Mouse (Mus musculus): ENCODE results near the gene C1rb. TPM values are rescaled to one million over a fixed set of nuclear protein-coding genes. Genes with fewer than 3 reads are reported as not detected.
"Not testable (repeated sequence)": the region's sequence is repeated elsewhere in the genome, so short reads cannot be mapped to it uniquely, and the experiment has no call there.

Gene C1rb
- total and polyA plus RNA-seq, 2 experiments from 2014 or later = not detected

- TF ChIP-seq CTCF (IDR thresholded peaks at IDR 0.05; ENCODE audit: low read depth) = no peak
- ATAC-seq (no peak), DNase-seq (no peak)
- Histone ChIP-seq H3K4me3 (ENCODE audit: low read depth, low read length) (no peak overlapping the region), H3K4me1 (ENCODE audit: insufficient read depth) (no peaks in the 10 kb centered on the region), H3K27ac (ENCODE audit: low read depth, low read length) (no peak overlapping the region), H3K9me3 (ENCODE audit: low read length) (no peaks in the 10 kb centered on the region), H3K9ac (no peak overlapping the region), H3K36me3 (ENCODE audit: insufficient read depth) (no peaks in the 10 kb centered on the region), H3K27me3 (ENCODE audit: insufficient read depth, low read length) (no peaks in the 10 kb centered on the region), H3K4me2 (ENCODE audit: low read depth) (no peak overlapping the region)
- 96% methylated on average over 4 of the region's 4 CpGs for WGBS
Observed at GRCm38 (mm10) chr6:124602031-124602430, 31.9 kb downstream of the C1rb start.

DNA sequence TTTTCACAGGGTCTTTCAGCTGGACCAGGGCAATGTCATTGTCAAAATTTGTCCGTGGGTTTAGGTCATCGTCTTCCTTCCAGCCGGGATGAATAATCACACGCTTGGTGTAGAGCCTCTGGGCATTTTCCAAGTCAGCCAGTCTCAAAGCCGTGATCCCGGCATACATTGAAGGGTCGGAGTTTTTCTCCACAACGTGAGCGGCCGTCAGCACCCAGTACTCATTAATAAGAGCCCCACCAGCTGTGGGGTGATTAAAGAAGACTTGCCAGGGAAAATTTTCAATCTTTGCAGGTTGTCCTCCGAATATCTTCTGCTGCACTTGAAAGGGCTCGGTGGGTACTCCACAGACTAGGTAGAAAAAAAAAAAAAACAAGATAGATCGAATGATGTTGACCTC, 55.5 kb downstream of the C1rb start:
- 91% methylated on average over 13 of the region's 13 CpGs for WGBS
- no peaks in the 10 kb centered on the region for H3K4me1 ChIP-seq (ENCODE audit: insufficient read depth)
- no peak overlapping the region for H3K27ac ChIP-seq (ENCODE audit: low read depth, low read length)
- H3K4me3 ChIP-seq (ENCODE audit: low read depth, low read length) = no peak overlapping the region
- no peak overlapping the region for H3K4me2 ChIP-seq (ENCODE audit: low read depth)
- TF ChIP-seq CTCF (IDR thresholded peaks at IDR 0.05; ENCODE audit: low read depth) = no peak
- no peak for ATAC-seq
- H3K27me3 ChIP-seq (ENCODE audit: insufficient read depth, low read length) = no peaks in the 10 kb centered on the region
- no peaks in the 10 kb centered on the region for H3K9me3 ChIP-seq (ENCODE audit: low read length)
- no peaks in the 10 kb centered on the region for H3K36me3 ChIP-seq (ENCODE audit: insufficient read depth)
- no peak overlapping the region for H3K9ac ChIP-seq
- DNase-seq = no peak

GRCm38 (mm10) chr6:124626184-124626583, 56.1 kb downstream of the C1rb start:
- not testable (repeated sequence) for H3K4me2 ChIP-seq (ENCODE audit: low read depth); ATAC-seq; H3K4me3 ChIP-seq (ENCODE audit: low read depth, low read length); H3K27ac ChIP-seq (ENCODE audit: low read depth, low read length); H3K27me3 ChIP-seq (ENCODE audit: insufficient read depth, low read length); DNase-seq; H3K9ac ChIP-seq; H3K36me3 ChIP-seq (ENCODE audit: insufficient read depth); H3K9me3 ChIP-seq (ENCODE audit: low read length); H3K4me1 ChIP-seq (ENCODE audit: insufficient read depth)
- 47% methylated on average over 1 of the region's 1 CpGs for WGBS

DNA sequence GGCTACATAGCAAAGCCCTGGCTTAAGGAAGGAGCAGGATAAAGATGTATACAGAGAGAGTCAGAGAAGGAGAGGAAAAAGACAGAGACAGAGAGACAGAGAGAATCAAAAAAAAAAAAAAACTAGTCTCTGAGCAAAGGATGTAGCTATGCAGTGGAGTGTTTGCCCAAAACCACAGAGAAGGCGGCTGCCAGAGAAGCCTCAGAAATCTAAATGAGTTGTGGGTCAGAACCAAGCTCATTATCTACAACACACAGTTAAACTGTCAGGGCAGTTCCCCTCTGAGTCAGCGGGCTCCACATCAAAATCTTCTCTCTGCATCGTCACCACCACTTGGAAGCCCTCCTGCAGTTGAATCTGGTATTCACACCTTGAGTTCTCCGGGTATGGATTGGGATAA, 60.7 kb downstream of the C1rb start:
- H3K9ac ChIP-seq = no peak overlapping the region
- no peaks in the 10 kb centered on the region for H3K9me3 ChIP-seq (ENCODE audit: low read length)
- no peak overlapping the region for H3K4me3 ChIP-seq (ENCODE audit: low read depth, low read length)
- no peak overlapping the region for H3K4me2 ChIP-seq (ENCODE audit: low read depth)
- DNase-seq (no peak), ATAC-seq (no peak)
- no peaks in the 10 kb centered on the region for H3K4me1 ChIP-seq (ENCODE audit: insufficient read depth)
- WGBS = 85% methylated on average over 4 of the region's 4 CpGs
- TF ChIP-seq CTCF (IDR thresholded peaks at IDR 0.05; ENCODE audit: low read depth) = no peak
- no peaks in the 10 kb centered on the region for H3K36me3 ChIP-seq (ENCODE audit: insufficient read depth)
- no peak overlapping the region for H3K27ac ChIP-seq (ENCODE audit: low read depth, low read length)
- no peaks in the 10 kb centered on the region for H3K27me3 ChIP-seq (ENCODE audit: insufficient read depth, low read length)

Other genes with a start within 250 kb of the C1rb start
- 98.2 and 103 TPM in 2 replicates for gene Pex5, start 155.2 kb upstream of the C1rb start, total RNA-seq (2014; rRNA removed)
- gene Pex5, start 155.2 kb upstream of the C1rb start, polyA plus RNA-seq (2015; fragmentation: Nextera tagmentation; extraction: Ambion mirVana) = 49.6 and 55.3 TPM in 2 replicates
- gene Clstn3, start 105.5 kb upstream of the C1rb start, total RNA-seq (2014; rRNA removed) = 167 and 223 TPM in 2 replicates
- gene Clstn3, start 105.5 kb upstream of the C1rb start, polyA plus RNA-seq (2015; fragmentation: Nextera tagmentation; extraction: Ambion mirVana) = 97.3 and 134 TPM in 2 replicates
- 0.48 TPM in 1 of 2 replicates, not detected in the other for gene C1rl, start 77.2 kb upstream of the C1rb start, total RNA-seq (2014; rRNA removed)
- 0.19 and 0.22 TPM in 2 replicates for gene C1rl, start 77.2 kb upstream of the C1rb start, polyA plus RNA-seq (2015; fragmentation: Nextera tagmentation; extraction: Ambion mirVana)
- gene C1ra, start 57.9 kb upstream of the C1rb start, total RNA-seq (2014; rRNA removed) = 0.23 and 1.1 TPM in 2 replicates
- 0.49 and 0.58 TPM in 2 replicates for gene C1ra, start 57.9 kb upstream of the C1rb start, polyA plus RNA-seq (2015; fragmentation: Nextera tagmentation; extraction: Ambion mirVana)
- gene C1s1, start 27.9 kb upstream of the C1rb start, total RNA-seq (2014; rRNA removed) = 1.9 and 2.9 TPM in 2 replicates
- gene C1s1, start 27.9 kb upstream of the C1rb start, polyA plus RNA-seq (2015; fragmentation: Nextera tagmentation; extraction: Ambion mirVana) = 0.67 and 0.83 TPM in 2 replicates
- gene C1s2, start 65.8 kb downstream of the C1rb start, total RNA-seq (2014; rRNA removed) = 0.15 and 0.19 TPM in 2 replicates
- 0.17 and 0.18 TPM in 2 replicates for gene C1s2, start 65.8 kb downstream of the C1rb start, polyA plus RNA-seq (2015; fragmentation: Nextera tagmentation; extraction: Ambion mirVana)
- gene Lpcat3, start 92.7 kb downstream of the C1rb start, total RNA-seq (2014; rRNA removed) = 27.6 and 35.6 TPM in 2 replicates
- 34.3 and 41.3 TPM in 2 replicates for gene Lpcat3, start 92.7 kb downstream of the C1rb start, polyA plus RNA-seq (2015; fragmentation: Nextera tagmentation; extraction: Ambion mirVana)
- 105 TPM in 2 replicates for gene Emg1, start 141.9 kb downstream of the C1rb start, total RNA-seq (2014; rRNA removed)
- gene Emg1, start 141.9 kb downstream of the C1rb start, polyA plus RNA-seq (2015; fragmentation: Nextera tagmentation; extraction: Ambion mirVana) = 96.2 and 116 TPM in 2 replicates
- gene Phb2, start 142.0 kb downstream of the C1rb start, total RNA-seq (2014; rRNA removed) = 200 and 215 TPM in 2 replicates
- gene Phb2, start 142.0 kb downstream of the C1rb start, polyA plus RNA-seq (2015; fragmentation: Nextera tagmentation; extraction: Ambion mirVana) = 271 TPM in 2 replicates
- 2.2 and 2.9 TPM in 2 replicates for gene Ptpn6, start 168.4 kb downstream of the C1rb start, total RNA-seq (2014; rRNA removed)
- gene Ptpn6, start 168.4 kb downstream of the C1rb start, polyA plus RNA-seq (2015; fragmentation: Nextera tagmentation; extraction: Ambion mirVana) = 3.6 and 3.8 TPM in 2 replicates
- 257 and 314 TPM in 2 replicates for gene Grcc10, start 171.1 kb downstream of the C1rb start, total RNA-seq (2014; rRNA removed)
- gene Grcc10, start 171.1 kb downstream of the C1rb start, polyA plus RNA-seq (2015; fragmentation: Nextera tagmentation; extraction: Ambion mirVana) = 699 and 862 TPM in 2 replicates
- gene Gm45234, start 185.7 kb downstream of the C1rb start, total RNA-seq (2014; rRNA removed) = not detected in 2 replicates
- 0.11 TPM in 1 of 2 replicates, not detected in the other for gene Gm45234, start 185.7 kb downstream of the C1rb start, polyA plus RNA-seq (2015; fragmentation: Nextera tagmentation; extraction: Ambion mirVana)
- gene Atn1, start 186.2 kb downstream of the C1rb start, total RNA-seq (2014; rRNA removed) = 15.0 and 16.7 TPM in 2 replicates
- 19.3 and 24.2 TPM in 2 replicates for gene Atn1, start 186.2 kb downstream of the C1rb start, polyA plus RNA-seq (2015; fragmentation: Nextera tagmentation; extraction: Ambion mirVana)
- 130 and 148 TPM in 2 replicates for gene Eno2, start 199.4 kb downstream of the C1rb start, total RNA-seq (2014; rRNA removed)
- 88.5 and 113 TPM in 2 replicates for gene Eno2, start 199.4 kb downstream of the C1rb start, polyA plus RNA-seq (2015; fragmentation: Nextera tagmentation; extraction: Ambion mirVana)
- 13.7 and 13.8 TPM in 2 replicates for gene Lrrc23, start 209.4 kb downstream of the C1rb start, total RNA-seq (2014; rRNA removed)
- gene Lrrc23, start 209.4 kb downstream of the C1rb start, polyA plus RNA-seq (2015; fragmentation: Nextera tagmentation; extraction: Ambion mirVana) = 9.6 and 14.7 TPM in 2 replicates
- gene Spsb2, start 238.4 kb downstream of the C1rb start, total RNA-seq (2014; rRNA removed) = 4.3 and 6.0 TPM in 2 replicates
- 6.8 and 7.0 TPM in 2 replicates for gene Spsb2, start 238.4 kb downstream of the C1rb start, polyA plus RNA-seq (2015; fragmentation: Nextera tagmentation; extraction: Ambion mirVana)
- 332 and 338 TPM in 2 replicates for gene Tpi1, start 244.0 kb downstream of the C1rb start, total RNA-seq (2014; rRNA removed)
- 354 and 367 TPM in 2 replicates for gene Tpi1, start 244.0 kb downstream of the C1rb start, polyA plus RNA-seq (2015; fragmentation: Nextera tagmentation; extraction: Ambion mirVana)